Mouse (Mus musculus) embryonic facial prominence, embryonic 13.5 days (tissue): ENCODE measurements around the gene Olfr71. TPM values are rescaled to one million over a fixed set of nuclear protein-coding genes. Genes with fewer than 3 reads are reported as not detected.
A peak's percentile ranks its signal among the peaks of the same experiment; 100 is the strongest.

Source experiments
- ATAC-seq: fragments of 200-750 bp; cut with Nextera tagmentation; 2 replicates; pipeline ENCODE4 v1.8.0; 2017; ENCODE audit warnings: low read depth; ENCODE audit not compliant: insufficient number of reproducible peaks, insufficient read depth, low FRiP score, low TSS enrichment
- H3K27ac ChIP-seq: fragments of 300-500 bp; sonication (generic); 2 replicates; pipeline ENCODE4 v1.5.1; 2015; ENCODE audit warnings: moderate library complexity, mild to moderate bottlenecking, inconsistent platforms
- H3K27me3 ChIP-seq: fragments of 300-500 bp; sonication (generic); 2 replicates; pipeline ENCODE4 v1.6.1; 2015; ENCODE audit warnings: mild to moderate bottlenecking, inconsistent platforms
- H3K36me3 ChIP-seq: fragments of 300-500 bp; sonication (generic); 2 replicates; pipeline ENCODE4 v1.6.1; 2015; ENCODE audit warnings: mild to moderate bottlenecking, inconsistent platforms
- H3K4me1 ChIP-seq: fragments of 300-500 bp; sonication (generic); 2 replicates; pipeline ENCODE4 v1.6.1; 2015; ENCODE audit warnings: inconsistent platforms
- H3K4me2 ChIP-seq: fragments of 300-500 bp; sonication (generic); 2 replicates; pipeline ENCODE4 v1.6.1; 2015; ENCODE audit warnings: moderate library complexity, mild to moderate bottlenecking, inconsistent platforms
- H3K4me3 ChIP-seq: fragments of 300-500 bp; sonication (generic); 2 replicates; pipeline ENCODE4 v1.5.1; 2015; ENCODE audit warnings: mild to moderate bottlenecking, inconsistent platforms
- H3K9ac ChIP-seq: fragments of 300-500 bp; sonication (generic); 2 replicates; pipeline ENCODE4 v1.6.1; 2015; ENCODE audit warnings: mild to moderate bottlenecking, inconsistent platforms
- H3K9me3 ChIP-seq: fragments of 300-500 bp; sonication (generic); 2 replicates; pipeline ENCODE4 v1.6.1; 2016; ENCODE audit warnings: inconsistent platforms
- WGBS: fragments of 180-500 bp; shearing (Covaris S2); methylation state at CpG from one replicate; pipeline ENCODE4 v1.1.7; 2015; ENCODE audit warnings: mixed read lengths; 5-methylcytosine and 5-hydroxymethylcytosine counted together
- polyA plus RNA-seq: library from polyadenylated mRNA; unstranded; fragments of >200 nt; fragmentation: Nextera tagmentation; extraction: Ambion mirVana; gene quantifications from 2 replicates; pipeline ENCODE4 v1.2.1, GENCODE M21; 2015

Gene Olfr71
- polyA plus RNA-seq, 1 experiment from 2014 or later = not detected

- peaks cover 12% of the 10 kb centered on the region; the same call in 1 of the 2 replicates for H3K27me3 ChIP-seq
- peak overlapping the region; percentile 79 for H3K4me3 ChIP-seq
- peak overlapping the region; percentile 88 for H3K4me2 ChIP-seq
- no peaks in the 10 kb centered on the region for H3K9me3 ChIP-seq
- H3K9ac ChIP-seq = peak overlapping the region; percentile 92
- WGBS = 6% methylated on average over 24 of the region's 34 CpGs
- H3K4me1 ChIP-seq = peaks cover 15% of the 10 kb centered on the region
- peaks cover 8% of the 10 kb centered on the region for H3K36me3 ChIP-seq
- H3K27ac ChIP-seq = peak overlapping the region; percentile 87
- ATAC-seq = no peak; the same call in none of the 2 replicates
Measured at GRCm38 (mm10) chr4:43655656-43656338, 54.3 kb downstream of the Olfr71 start.

Other genes starting within 250 kb of the Olfr71 start
- gene Sit1, start 226.5 kb downstream of the Olfr71 start, polyA plus RNA-seq = not detected in 2 replicates
- gene Ccdc107, start 217.4 kb downstream of the Olfr71 start, polyA plus RNA-seq = 66.2 and 73.4 TPM in 2 replicates
- 45.7 and 47.8 TPM in 2 replicates for gene Arhgef39, start 210.6 kb downstream of the Olfr71 start, polyA plus RNA-seq
- 0.81 and 1.5 TPM in 2 replicates for gene Car9, start 203.3 kb downstream of the Olfr71 start, polyA plus RNA-seq
- 130 and 141 TPM in 2 replicates for gene Tpm2, start 186.5 kb downstream of the Olfr71 start, polyA plus RNA-seq
- 48.9 and 54.9 TPM in 2 replicates for gene Creb3, start 147.9 kb downstream of the Olfr71 start, polyA plus RNA-seq
- gene Tln1, start 147.6 kb downstream of the Olfr71 start, polyA plus RNA-seq = 69.5 and 75.0 TPM in 2 replicates
- 37.1 and 39.7 TPM in 2 replicates for gene Rgp1, start 131.5 kb downstream of the Olfr71 start, polyA plus RNA-seq
- 22.5 and 24.2 TPM in 2 replicates for gene Gba2, start 131.4 kb downstream of the Olfr71 start, polyA plus RNA-seq
- 0.97 and 1.4 TPM in 2 replicates for gene Msmp, start 125.8 kb downstream of the Olfr71 start, polyA plus RNA-seq
- 18.2 and 19.1 TPM in 2 replicates for gene Npr2, start 78.3 kb downstream of the Olfr71 start, polyA plus RNA-seq
- gene Spag8, start 56.7 kb downstream of the Olfr71 start, polyA plus RNA-seq = 1.1 and 1.8 TPM in 2 replicates
- gene Hint2, start 53.8 kb downstream of the Olfr71 start, polyA plus RNA-seq = 74.2 and 92.1 TPM in 2 replicates
- gene Tmem8b, start 41.3 kb downstream of the Olfr71 start, polyA plus RNA-seq = 7.2 and 8.4 TPM in 2 replicates
- 3.4 and 4.2 TPM in 2 replicates for gene Fam221b, start 41.1 kb downstream of the Olfr71 start, polyA plus RNA-seq
- gene Olfr70, start 9.4 kb downstream of the Olfr71 start, polyA plus RNA-seq = not detected in 2 replicates
- gene Hrct1, start 16.9 kb upstream of the Olfr71 start, polyA plus RNA-seq = 0.18 and 0.23 TPM in 2 replicates
- gene Spaar, start 19.8 kb upstream of the Olfr71 start, polyA plus RNA-seq = 0.06 and 0.17 TPM in 2 replicates
- not detected in 2 replicates for gene Olfr159, start 60.8 kb upstream of the Olfr71 start, polyA plus RNA-seq
- not detected in 2 replicates for gene Olfr156, start 113.6 kb upstream of the Olfr71 start, polyA plus RNA-seq
- 0.14 TPM in 1 of 2 replicates, not detected in the other for gene Olfr157, start 129.9 kb upstream of the Olfr71 start, polyA plus RNA-seq
- not detected in 2 replicates for gene Olfr155, start 141.3 kb upstream of the Olfr71 start, polyA plus RNA-seq
- 28.9 and 33.6 TPM in 2 replicates for gene Reck, start 165.3 kb upstream of the Olfr71 start, polyA plus RNA-seq
- gene Glipr2, start 247.1 kb upstream of the Olfr71 start, polyA plus RNA-seq = 63.0 and 71.6 TPM in 2 replicates